Mouse (Mus musculus): ENCODE results near the gene Ppp1r14d.

Gene Ppp1r14d

DNA sequence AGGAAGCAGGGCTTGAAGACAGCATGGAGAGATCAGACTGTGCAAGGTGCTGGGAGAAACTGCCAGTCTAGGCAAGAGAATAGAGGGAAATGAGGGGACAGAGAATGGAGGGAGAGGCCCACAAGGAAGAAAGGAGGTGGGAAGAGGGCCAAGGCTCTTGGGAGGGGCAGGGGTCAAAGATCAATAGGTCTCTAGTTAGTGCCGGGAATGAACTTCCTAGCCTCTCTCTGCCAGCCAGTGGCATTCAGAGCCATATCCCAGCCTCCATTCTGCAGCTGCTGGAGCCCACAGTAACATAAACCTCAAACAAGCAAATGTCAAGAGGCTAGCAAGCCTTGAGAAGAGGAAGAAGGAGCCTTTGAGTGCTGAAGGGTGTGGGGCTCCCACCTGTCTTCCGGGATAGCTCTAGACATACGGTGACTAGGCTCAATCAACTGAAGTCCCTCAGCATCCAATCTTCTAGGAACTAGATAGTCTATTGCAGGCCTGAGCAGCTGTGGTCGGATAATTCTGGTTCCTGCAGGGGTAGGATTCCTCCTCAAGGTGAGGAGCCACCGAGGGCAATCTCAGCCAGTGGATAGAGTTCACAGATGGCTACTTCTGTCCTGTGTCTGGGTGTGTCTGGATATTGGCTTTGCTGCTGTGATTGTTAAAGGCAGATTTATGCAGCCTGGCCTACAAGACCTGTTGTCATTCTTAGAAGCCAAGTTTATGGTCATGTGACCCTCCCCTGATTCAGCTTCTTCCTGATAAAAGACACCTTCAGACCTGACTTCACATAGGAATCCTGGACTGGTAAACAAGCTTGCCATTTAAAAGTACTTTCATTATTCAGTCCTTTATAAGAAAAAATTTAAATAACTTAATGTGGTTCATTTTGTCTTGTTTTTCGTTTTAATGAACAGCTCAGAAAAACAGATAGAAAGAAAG, at the start of gene Ppp1r14d:
Gene Ppp1r14d, minus strand, starts transcription at position 132 of the 930 bp plus-strand sequence.
- no peak for DNase-seq (ENCODE audit: low spot score in 2 of 2)

DNA sequence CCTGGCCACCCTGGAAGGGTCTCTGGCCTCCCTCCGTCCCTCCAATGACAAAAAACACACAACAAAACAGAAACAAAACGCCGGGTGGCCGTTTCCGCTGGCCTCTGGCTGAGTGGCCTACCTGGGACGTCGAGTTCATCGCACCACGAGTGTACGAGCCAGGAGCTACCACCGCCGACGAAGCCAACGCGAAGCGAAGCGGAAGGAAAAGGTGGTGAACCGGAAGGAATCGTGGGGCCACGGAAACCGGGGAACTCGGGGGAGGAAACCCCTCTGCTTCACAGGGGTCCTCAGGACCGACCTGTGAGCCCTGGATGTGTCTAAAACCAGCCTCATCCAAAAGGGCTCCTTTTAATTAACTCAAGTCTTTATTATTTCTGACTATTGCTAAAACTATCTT, 48.1 kb upstream of the Ppp1r14d start:
- no peak for DNase-seq (ENCODE audit: low spot score in 2 of 2)

- DNase-seq (ENCODE audit: low spot score in 2 of 2): no peak
Observed at GRCm38 (mm10) chr2:119276926-119277325, 47.2 kb upstream of the Ppp1r14d start.

- DNase-seq (ENCODE audit: low spot score in 2 of 2): no peak
Observed at GRCm38 (mm10) chr2:119274126-119274525, 44.4 kb upstream of the Ppp1r14d start.

- DNase-seq (ENCODE audit: low spot score in 2 of 2): peak; percentile 38 to 78
Observed at GRCm38 (mm10) chr2:119270643-119271331, 41.1 kb upstream of the Ppp1r14d start, which contains the start of gene Rhov. Gene Rhov, minus strand, starts transcription at chr2:119271272.

GRCm38 (mm10) chr2:119270286-119270642, 40.6 kb upstream of the Ppp1r14d start:
- no peak for DNase-seq (ENCODE audit: low spot score in 2 of 2)

DNA sequence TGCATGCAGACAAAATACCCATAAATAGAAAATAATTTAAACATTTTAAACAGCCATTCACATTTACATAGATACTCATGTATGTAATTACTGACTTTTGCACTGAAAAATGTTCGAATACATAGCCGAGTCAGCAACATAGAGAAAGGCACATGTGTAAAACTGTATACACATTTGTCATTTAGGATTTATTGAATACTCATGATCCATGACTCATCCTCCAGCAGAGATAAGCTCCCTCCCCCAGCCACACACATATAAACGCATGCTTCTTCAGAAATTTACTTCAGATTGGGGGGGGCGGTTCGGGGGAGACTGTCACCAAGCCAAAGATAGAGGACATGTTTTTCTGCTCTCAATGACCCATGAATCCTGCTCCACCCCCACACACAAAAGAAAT, 34.1 kb upstream of the Ppp1r14d start:
- DNase-seq (ENCODE audit: low spot score in 2 of 2): no peak

DNA sequence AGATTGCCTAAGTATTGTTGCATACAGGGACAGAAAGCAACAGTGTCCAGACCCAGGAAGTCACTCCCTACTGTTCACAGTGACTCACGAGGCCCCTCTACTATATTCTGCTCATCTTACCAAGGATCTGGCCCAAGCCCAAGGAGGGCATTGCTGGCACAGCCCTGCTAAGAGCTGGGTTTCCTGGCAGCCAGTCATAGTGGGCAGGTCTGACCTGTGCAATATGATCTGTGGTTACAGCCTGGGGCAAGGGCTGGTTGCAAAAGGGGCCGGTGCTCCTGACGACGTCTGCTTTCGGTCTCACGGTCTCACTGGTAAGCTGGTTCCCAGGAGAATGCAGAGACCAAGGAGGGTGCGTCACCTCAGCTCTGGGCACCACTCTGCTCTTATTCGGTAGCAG, 33.3 kb upstream of the Ppp1r14d start:
- peak in 1 of 2 experiments; percentile 36 for DNase-seq (ENCODE audit: low spot score in 2 of 2)

GRCm38 (mm10) chr2:119261326-119261725, 31.6 kb upstream of the Ppp1r14d start:
- no peak for DNase-seq (ENCODE audit: low spot score in 2 of 2)

DNA sequence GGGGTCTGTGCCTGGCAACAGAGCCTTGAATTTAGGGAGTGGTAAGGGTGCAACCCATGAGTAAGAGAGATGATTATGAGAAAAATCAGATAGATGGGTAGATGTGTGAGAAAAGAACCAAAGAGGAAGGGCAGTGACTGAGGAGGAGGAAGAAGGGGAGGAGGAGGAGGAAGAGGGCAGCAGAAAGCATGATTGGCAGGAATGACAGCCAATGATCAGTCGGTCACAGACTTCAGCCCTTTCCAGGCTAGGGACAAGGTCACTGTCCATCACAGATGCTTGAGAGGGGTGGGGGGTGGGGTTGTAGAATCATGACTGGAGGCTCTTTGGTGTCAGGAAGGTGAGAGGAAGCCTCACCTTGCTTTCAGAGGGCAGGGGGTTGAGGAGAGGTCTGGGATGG, 30.8 kb upstream of the Ppp1r14d start:
- no peak for DNase-seq (ENCODE audit: low spot score in 2 of 2)

GRCm38 (mm10) chr2:119254976-119255375, 25.3 kb upstream of the Ppp1r14d start:
- DNase-seq (ENCODE audit: low spot score in 2 of 2): no peak

DNA sequence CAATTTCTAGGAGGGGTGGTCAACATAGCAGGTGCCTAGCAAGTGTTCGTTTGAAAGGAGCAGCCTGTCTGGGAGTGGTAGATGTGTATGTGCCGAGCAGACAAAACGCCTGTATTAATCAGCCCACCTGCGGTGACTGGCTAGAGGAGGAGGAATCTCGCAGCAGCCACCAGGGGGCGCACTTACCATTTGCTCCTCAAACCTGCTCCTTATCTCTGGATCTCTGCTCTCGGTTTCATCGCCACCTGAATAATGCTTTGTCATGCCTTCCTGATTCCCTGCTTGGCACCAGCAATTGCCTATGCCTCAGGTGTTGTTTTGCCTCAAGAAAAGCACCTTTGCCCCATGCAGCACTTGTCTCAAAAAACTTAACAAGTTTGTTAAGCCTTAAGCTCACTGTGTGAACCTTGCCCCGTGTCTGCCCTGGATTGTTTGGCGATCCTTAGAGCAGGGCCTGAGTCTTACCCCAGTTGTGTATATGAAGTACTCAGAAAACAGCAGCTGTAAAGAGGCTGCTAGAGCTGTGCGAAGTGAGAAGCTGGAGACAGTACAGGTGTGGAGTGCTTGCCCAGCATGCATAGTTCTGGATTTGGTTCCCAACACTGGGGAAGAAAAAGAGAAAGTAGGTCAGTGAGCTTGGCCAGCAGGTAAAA, 21.2 kb upstream of the Ppp1r14d start:
- DNase-seq (ENCODE audit: low spot score in 2 of 2): peak; percentile 78 to 93

- no peak for DNase-seq (ENCODE audit: low spot score in 2 of 2)
Observed at GRCm38 (mm10) chr2:119250377-119250776, 20.7 kb upstream of the Ppp1r14d start.

DNA sequence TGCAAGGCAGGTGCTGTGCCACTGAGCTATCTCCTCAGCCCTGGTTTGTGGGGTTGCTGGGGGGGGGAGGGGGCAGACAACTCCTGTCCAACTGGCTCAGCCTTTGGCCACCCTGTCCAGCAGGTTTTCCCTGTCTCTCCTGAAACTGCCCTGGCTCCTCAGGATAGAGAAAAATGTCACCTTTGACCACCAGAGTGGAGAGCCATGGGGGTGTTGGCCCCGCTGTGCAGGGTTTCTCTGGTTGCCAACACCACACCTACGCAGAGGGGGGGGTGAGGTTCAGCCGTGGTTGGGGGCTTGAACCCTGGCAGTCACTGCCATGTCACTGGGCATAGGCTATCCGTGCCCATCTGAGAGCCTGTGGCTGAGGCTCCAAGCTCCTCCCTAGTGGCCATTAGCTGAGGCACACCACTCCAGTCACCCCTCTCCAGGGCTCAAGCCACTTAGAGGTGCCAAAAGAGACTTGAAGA, 19.9 kb upstream of the Ppp1r14d start:
- no peak for DNase-seq (ENCODE audit: low spot score in 2 of 2)

DNA sequence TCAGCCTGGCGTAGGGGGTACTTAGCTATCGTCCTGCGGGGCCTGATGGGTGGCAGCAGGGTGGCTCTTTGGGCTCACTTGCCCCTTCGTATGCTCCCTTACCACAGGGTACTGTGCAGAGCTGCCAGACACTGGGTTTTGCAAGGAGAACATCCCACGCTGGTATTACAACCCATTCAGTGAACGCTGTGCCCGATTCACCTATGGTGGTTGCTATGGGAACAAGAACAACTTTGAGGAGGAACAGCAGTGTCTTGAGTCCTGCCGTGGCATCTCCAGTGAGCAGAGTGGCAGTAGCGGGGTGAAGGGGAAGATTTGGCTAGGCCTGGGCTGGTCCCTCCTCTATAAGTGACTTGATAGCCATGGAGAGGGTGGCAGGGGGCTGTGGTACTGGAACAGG, 18.2 kb upstream of the Ppp1r14d start:
- no peak for DNase-seq (ENCODE audit: low spot score in 2 of 2)

DNA sequence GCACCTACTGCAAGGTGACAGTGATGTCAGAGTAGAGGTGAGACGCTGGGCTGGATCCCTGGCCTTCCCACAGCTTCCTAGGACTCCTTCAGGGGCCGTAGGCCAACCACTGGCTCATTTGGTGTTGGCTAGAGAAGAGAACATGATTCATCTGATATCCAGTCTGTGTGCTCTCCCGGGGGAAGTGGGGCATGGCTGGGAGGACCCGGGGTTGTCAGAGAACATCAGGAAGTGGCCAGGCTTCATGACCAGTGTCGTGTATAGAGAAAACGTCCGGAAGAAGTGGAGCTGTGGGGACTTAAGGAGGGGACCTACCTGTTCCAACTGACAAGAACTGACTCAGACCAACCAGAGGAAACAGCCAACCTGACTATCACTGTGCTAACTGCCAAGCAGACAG, 15.5 kb upstream of the Ppp1r14d start:
- DNase-seq (ENCODE audit: low spot score in 2 of 2): no peak

DNA sequence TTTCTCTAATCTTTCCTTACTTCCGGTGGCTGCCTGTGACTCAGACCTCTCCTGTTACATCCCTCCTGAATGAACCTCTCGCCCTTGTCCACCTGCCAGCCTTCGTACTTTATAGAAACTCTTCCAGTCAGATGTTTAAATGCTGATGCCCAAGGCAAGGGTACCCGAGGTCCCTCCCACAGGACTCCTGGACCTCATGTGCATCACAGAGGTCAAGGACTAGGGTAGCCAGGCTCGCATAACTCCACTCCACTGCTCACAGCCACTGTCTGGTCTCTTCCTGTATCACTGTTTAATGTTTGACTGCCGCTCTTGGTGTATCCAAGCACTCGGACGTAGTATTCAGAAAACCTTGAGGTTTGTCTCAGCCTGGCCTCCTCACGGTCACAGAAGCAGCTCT, 12.8 kb upstream of the Ppp1r14d start:
- no peak for DNase-seq (ENCODE audit: low spot score in 2 of 2)

DNA sequence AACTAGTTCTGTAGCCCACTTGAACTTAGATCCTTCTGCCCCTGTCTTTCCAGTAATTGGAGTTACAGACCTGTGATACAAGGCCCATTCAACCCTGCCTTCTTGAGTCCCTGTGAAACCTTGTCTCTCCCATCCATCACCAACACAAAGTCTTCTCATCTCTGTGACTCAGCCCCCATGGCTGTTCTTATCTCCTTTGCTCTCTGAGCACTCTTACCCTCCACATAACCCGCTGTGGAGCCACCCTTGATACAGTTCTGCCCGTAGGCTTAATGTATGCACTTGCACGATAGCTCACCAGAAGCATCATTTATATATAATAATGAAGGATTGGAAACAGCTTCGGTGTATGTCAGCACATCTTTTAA, 11.1 kb upstream of the Ppp1r14d start:
- no peak for DNase-seq (ENCODE audit: low spot score in 2 of 2)

DNA sequence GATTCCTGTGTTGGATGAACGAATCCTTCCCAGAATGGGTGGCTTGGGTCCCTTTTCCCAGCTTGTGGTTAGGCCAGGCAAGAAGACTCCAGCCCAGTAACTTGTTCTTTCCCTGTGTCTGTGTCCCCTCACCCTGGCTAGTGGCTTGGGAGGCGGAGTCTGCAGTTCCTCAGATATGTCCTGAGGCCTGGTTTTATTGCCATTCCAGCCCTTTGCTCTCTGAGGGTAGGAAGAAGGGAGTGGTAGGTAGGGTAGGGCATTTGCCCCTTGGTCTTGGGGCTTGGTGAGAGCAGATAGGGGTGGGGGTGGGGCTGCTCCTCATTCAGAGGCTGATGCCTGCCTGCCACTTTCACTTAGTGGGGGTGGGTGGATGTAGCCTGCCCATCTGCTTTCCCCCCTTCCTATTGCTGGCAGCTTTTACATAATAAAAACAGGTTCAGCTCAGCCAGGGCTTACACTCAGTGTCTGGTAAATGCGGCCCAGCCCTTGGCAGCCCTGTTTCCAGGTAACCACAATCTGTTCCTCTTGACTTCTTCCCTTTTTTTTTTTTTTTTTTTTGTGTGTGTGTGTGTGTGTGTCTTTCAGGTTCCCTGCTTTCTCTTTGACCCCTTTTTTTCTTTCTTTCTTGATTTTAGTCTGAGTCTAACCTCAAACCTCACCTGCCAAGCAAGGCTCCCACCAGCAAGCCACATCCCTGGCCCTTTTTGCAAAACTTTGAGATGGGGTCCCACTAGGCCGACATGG, 10.5 kb upstream of the Ppp1r14d start:
- DNase-seq (ENCODE audit: low spot score in 2 of 2): no peak

DNA sequence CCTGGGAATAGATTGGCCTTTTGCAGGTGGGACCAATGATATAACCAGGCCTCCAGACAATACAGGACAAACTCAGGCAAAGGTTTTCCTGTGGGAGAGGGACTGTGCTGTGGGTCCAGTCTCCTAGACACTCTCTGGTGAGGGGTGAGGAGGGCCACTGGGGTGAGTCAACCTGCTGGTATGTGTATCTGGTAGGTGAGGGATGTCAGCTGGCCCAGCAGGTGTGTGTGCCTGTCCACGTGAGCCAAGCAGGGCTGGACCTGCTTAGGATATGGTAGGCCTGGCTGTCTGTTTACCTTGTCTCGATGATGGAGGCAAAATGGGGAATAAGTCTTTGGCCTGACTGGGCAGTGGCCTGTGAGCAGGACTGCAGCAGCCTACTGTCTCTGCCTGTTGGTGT, 9.0 kb upstream of the Ppp1r14d start:
- DNase-seq (ENCODE audit: low spot score in 2 of 2): no peak

DNA sequence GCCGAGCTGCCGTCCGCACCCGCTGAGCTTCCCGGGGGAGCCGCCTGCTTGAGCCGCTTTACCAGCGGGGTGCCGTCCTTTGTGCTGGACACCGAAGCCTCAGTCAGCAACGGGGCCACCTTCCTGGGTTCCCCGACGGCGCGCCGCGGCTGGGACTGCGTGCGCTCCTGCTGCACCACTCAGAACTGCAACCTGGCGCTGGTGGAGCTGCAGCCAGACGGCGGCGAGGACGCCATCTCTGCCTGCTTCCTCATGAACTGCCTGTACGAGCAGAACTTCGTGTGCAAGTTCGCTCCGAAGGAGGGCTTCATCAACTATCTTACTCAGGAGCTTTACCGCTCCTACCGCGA, 8.1 kb upstream of the Ppp1r14d start:
- DNase-seq (ENCODE audit: low spot score in 2 of 2): peak in 1 of 2 experiments; percentile 20

All from spleen, postnatal 10 days (tissue).